Mouse (Mus musculus): ENCODE data around the gene Dixdc1.

The Dixdc1 gene

DNA sequence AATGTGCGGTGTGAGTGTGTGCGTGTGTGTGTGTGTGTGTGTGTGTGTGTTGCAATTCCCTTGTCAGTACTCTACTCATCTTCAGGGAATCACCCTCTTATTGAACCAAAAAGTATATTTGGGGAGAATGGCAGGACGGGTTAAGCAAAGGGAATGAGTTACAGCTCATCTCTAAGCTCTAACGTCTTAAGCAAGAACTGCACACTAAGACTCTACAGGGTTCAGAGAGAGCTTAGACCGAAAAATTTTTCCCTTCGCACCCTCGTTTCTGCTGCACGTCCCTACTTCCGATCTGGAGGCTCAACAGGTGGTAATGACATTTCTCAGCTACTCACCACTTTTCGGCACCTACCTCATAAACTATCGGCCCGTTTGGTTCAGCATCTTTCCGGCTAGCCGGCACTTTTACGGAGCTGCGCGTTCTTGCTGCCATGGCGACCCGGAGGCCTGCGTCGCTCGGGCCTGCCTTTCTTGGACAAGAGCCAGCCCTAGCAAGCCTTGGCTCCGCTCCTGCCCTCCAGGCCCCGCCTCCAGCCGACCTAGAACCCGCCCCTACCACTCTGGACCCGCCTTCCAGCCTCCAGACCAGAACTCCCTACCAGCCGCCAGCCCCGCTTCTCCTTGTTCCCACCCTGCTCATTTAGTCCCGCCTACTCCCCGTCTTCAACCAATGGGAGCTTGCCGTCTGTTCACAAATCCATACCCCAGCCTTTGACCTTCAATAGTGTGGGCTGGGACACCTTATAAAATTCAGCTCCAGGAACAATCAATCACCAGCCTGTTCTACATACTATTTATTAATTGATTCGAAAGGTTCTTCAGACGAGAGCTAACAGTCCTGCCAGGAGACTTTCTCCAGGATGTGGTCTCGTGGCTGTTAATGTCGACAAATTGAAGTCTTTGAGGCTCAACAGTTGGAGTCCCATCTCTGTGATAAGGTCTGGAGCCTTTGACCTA, at the start of gene Dixdc1:
Dixdc1 (minus strand) TSS at position 604 of the 957 bp plus-strand sequence.
- DNase-seq (ENCODE audit: low read depth, low spot score): peak; percentile 94

DNA sequence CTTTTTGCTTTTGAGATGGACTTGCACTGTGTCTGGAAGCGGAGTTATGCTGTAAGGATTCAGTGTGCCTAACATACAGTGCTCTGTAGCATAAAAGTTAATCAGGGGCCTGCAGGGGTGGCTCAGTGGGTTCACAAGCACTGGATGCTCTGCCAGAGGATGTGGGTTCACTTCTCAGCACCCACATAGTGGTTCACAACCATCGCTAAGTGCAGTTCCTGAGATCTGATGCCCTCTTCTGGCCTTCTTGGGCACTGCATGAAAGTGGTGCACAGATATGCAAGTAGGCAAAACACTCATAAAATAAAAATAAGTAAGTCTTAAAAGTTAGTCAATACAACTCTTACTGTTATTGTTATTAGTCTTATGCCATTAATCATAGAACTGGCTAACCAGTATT, 42.8 kb upstream of the Dixdc1 start:
- no peak for DNase-seq (ENCODE audit: low read depth, low spot score)

DNA sequence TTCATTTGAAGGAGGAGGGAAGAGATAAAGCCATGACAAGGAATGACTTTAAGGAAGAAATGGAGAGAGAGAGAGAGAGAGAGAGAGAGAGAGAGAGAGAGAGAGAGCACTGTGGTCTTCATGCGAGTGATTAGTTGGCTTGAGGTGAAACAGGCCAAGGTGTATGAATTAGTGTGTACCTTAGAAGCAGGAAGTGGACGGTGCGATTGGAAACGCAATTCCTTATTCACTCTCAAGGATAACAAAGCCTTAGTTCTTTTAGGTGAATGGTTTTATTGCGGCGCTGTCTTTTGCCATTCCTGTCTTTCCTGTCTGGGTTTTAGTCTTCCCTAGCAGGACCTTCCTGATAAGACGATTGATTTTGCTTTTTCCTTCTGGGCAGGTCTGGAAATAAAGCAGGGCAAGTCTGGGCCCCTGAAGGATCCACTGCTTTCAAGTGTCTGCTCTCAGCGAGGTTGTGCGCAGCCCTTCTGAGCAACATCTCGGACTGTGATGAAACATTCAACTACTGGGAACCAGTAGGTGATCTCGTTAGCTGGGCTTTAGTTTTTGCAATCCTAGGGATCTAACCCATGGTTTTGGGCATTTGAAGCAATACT, 36.9 kb upstream of the Dixdc1 start:
- DNase-seq (ENCODE audit: low read depth, low spot score): no peak

DNA sequence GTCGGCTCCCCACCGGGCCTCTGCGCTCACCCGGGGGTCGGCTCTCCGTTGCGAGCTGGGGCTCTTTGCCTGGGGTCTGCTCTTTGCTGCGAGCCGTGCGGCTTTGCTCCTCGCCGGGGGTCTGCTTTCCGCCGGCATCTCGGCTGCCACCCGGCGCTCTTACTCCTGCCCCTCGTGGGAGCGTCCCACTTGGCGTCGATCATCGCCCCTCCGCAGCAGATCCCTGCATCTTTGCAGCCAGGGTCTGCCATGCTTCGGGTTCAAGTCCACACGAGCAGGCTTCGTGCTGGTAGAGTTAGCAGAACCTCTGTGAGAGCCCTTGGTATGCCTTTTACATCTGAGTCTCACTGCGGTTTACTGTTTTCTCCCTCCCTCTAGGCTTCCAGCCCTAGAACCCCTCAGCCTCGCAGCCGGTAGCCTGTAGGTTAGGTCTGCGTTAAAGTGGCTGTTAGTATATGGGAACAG, 36.4 kb upstream of the Dixdc1 start:
- DNase-seq (ENCODE audit: low read depth, low spot score): no peak

DNA sequence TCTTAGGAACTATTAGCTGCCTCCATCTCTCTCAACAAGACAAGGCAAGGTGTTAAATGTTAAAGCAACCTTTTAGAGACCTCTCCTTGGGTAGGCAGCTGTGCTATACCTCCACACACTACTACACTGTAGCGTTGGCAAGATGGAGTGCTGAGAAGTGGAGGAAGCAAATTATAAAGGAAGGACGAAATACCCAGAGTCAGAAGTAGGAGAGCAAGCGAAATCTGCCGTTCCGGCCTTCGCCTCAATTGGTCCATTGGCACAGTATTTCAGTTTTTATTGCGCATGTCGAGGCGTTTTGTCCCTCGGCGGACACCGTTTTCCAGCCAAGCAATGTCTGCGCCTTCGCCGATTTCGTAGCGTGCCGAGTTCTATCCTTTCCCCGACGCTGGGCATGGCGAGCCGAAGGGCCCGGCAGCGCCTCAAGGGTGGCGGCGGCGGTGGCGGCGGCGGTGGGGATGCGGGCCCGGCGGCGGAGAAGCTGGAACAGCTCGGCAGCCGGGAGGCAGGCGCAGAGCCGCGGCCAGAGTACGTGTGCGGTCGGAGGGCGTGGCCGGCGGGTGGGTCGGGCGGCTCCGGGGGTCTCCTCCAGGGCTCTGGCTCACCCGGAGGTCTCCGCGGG, 35.8 kb upstream of the Dixdc1 start, which contains the start of the genes Alg9 and 1110032A03Rik:
Alg9 (plus strand) TSS at position 29 of the 622 bp plus-strand sequence.
1110032A03Rik (minus strand) TSS at position 530 of the 622 bp plus-strand sequence.
- peak; percentile 75 for DNase-seq (ENCODE audit: low read depth, low spot score)

DNA sequence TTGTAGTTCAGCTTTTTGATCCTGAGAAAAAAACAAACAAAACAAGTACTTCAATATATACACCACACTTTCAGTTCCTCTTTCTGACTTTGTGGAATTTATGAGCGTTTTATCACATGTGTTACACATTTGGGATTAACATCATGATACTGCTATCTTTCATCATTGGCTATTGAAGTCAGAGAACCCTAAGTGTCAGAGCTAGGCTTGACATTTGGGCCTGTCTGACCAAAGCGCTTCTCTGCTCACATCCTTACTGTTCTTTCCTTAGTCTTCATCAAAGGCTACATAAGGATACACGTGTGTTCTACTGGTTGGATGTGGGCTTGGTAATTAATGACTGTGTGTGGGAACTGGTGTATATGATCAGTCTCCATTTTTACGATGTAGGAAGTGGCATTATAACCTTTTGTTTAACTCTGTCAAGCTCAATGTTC, 34.7 kb upstream of the Dixdc1 start:
- DNase-seq (ENCODE audit: low read depth, low spot score): no peak

DNA sequence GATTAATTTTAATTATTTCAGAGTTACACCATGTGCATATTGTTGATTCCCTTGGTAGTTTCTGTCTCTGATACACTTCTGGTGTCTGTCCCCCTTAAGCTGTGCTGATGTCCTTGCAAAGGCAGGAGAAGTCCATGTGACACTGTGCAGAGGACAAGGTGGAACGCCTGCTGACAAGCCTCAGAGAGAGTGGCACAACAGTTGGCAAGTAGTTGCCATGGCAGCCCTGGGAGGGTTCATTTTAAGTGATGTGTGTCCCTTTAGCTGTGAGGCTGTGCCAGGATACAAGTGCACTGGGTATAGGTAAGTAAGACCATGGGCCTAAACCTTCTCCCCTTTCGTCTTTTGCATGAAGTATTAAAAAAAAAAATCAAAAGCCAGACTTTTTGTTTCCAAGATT, 30.7 kb upstream of the Dixdc1 start:
- no peak for DNase-seq (ENCODE audit: low read depth, low spot score)

DNA sequence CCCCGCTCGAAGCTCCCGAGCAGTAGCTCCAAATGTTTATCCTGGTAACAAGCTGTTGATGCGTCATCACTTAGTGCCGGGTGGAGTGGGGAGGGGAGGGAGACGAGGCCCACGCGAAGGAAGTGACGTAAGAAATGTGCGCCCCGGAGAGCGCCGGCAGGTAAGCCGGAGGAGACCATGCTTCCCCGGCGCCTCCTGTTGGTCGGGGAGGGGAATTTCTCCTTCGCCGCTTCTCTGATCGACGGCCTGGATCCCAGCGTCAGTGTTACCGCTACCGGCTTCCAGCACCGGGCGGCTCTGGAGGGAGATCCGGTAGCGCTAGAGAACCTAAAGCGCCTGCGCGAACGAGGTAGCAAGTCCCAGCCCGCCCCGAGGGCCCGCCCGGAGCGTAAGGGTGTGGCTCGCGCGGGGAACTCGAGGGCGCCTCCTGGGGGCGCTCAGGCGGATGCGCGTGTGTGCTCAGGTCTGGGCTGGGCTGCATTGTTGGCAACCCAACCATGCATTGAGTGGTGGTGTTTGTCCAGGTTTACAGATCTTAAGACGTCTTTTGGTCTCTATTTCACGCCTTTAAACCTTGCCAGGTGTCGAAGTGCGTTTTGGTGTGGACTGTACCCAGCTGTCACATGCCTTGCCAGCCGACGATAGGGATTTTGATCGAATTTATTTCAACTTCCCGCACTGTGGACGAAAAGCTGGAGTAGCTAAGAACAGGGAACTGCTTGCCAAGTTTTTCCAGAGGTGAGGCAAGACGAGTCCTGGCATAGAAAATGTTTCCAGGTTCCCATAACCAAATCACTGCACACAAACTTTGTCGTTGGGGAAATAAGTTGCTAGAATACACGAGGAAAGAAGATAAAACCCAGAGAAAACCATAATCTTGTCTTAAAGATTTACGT, 29.0 kb upstream of the Dixdc1 start, which contains the start of gene Fdxacb1:
Fdxacb1 (plus strand) TSS at position 130 of the 896 bp plus-strand sequence.
- DNase-seq (ENCODE audit: low read depth, low spot score): peak; percentile 98

DNA sequence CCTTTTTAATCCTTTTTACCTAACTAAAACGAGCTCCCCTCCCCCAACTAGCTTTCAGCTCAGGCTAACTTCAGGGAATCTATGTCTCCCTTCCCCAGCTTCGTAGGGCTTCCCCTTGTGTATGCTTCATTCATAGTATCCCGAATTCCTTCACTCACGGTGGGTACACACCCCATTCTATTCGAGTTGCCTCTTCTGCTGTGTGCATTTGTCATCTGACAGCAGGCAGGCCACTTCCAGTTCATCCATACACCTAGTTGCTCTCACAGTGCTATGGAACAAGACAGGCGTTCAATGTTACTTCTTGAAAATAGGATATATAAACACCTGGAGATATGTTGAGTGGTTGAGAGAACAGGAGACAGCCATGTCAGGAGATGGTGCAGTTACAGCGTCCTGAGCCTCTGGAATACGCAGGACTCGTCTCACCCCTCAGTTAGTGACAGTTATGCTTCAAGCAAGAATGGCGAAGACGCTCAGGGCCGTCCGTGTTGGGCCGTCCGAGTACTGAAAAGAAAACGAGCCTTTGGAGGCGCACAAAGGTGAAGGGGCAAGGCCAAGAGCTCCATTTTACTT, 28.3 kb upstream of the Dixdc1 start:
- no peak for DNase-seq (ENCODE audit: low read depth, low spot score)

DNA sequence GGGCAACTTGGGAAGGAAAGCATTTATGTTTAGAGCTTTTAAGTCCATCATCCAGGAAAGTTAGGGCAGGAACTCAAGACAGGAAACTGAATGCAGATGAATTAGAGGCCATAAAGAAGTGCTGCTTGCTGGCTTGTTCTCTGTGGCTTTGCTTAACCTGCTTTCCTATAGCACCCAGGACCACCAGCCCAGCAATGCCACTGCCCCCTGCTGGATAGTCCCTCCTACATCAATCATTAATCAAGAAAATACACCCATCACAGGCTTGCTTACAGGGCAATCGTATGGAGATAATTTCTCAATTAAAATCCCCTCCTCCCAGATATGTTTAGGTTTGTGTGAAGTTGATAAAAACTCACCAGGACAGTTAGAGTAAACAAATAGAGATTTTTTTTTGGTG, 24.0 kb upstream of the Dixdc1 start:
- no peak for DNase-seq (ENCODE audit: low read depth, low spot score)

DNA sequence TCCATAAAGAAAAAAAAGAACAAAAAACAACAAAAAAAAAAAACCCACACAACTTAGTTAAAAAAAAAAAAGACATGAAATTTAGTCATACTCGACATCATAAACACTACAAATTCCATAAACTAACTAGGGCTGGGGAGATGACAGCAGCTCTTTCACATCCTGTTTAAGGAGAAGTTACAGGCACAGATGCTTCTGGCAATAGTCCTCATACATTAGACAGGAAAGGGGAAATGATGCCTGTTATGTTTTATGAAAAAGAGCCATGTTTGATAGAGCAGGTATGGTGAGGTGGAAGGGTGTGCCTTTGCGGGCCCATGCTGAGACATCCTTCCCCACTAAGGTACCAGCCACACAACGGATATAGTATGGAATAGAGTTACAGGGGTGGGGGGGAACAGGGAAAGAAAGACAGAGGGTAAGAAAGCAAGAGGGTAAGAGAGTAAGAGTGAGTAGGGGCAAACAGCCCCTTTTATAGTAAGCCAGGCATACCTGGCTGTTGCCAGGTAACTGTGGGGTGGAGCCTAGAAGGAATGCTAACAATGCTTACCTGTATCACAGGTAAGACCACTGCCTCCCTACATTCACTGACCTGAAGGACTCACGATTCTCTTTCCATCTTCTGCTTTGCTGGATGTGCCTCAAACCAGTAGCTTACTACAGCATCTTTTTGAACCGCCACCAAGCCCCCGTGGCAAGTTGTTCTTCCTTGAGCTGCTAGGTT, 22.4 kb upstream of the Dixdc1 start:
- no peak for DNase-seq (ENCODE audit: low read depth, low spot score)

DNA sequence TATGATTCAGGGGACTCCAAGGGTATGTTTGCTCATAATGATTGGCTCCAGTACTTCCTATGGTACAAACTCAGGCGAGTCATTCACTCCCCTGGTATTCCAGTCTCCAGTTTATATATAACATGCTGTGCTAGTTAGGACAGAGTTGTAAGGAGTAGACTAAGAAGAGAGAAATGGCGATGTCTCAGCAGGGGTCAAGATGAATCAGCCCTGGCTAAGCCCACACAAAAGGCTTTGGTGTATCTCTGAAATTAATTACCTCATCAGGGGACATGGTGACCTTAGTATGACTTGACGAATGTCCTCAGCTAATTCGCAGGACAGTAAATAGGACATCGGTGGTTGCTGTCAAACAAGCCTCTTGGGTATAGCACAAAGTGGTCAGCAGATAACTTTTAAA, 17.4 kb upstream of the Dixdc1 start:
- DNase-seq (ENCODE audit: low read depth, low spot score): no peak

DNA sequence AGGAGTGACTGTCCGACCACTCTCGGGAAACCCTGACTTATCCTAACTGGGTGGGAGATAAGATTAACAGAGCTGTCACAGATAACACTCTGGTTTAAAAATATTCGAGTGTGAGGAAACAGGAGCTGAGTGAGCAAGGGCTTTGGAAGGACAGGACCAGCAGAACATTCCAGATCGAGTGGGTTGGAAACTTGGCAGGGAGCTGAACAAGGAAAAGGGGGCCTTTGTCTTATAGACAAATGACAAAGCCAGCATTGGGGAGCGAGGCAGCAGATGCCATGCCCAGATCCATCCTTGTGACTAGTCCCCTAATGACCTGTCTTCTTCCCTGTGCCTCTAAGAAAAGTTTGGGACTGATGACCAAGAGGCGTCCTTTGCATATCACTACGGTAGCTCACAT, 14.6 kb upstream of the Dixdc1 start:
- no peak for DNase-seq (ENCODE audit: low read depth, low spot score)

DNA sequence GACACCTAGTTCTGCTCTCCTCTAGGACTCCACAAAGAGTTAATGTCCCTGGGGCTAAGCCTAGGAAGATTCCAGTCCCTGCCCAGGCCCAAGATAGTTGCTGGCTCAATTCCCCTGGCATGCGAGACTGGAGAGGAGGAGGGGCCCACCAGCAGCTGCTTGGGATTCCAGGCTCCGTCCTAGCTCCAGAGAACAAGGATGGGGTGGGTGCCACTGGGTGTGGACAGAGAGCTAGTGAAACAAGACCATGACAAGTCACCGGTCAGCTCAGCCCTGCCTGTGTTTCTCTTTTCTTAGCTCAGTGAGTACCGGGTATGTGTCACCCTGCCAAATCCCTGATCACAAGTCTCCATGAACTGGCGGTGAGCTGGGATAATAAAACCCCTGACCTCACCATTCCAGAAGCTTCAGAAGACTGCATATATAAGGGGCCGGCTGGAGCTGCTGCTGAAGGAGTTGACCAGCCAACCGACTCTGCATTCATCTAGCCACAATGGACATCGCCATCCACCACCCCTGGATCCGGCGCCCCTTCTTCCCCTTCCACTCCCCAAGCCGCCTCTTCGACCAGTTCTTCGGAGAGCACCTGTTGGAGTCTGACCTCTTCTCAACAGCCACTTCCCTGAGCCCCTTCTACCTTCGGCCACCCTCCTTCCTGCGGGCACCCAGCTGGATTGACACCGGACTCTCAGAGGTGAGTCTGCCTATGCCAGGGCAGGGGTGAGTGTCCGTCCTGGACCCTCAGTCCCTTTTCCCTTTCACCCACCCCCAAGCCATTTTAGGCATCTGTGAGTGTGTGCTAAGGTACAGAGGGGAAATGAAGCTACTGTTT, 13.7 kb upstream of the Dixdc1 start:
- DNase-seq (ENCODE audit: low read depth, low spot score): peak; percentile 95

DNA sequence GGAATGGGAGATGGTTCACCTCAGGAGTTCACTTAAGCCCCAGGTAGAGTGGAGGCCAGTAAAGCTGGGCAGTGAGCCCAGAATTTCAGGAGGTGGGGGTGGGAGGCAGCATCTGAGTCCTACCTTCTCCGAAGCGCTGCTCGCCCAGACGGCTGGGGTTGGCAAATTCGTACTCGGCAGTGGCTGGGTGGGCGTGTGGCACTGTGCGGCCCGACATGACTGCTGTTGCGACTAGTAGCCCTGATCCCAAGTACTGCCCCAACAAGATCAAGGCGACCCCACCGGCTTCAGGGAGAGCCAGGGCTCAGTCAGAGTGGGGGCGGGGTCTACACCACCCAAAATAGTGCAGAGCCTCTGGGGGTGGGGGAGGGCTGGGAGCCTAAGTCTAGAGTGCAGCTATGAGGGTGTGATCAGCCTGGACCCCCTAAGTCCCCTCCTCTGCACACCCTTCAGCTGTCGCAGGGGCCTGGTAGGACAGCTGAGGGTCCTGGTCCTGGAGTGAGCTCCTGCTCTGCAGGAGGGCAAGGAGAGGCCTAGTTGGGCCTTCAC, 12.8 kb upstream of the Dixdc1 start, which contains the start of gene Hspb2:
Hspb2 (minus strand) TSS at position 301 of the 549 bp plus-strand sequence.
- peak; percentile 70 for DNase-seq (ENCODE audit: low read depth, low spot score)

DNA sequence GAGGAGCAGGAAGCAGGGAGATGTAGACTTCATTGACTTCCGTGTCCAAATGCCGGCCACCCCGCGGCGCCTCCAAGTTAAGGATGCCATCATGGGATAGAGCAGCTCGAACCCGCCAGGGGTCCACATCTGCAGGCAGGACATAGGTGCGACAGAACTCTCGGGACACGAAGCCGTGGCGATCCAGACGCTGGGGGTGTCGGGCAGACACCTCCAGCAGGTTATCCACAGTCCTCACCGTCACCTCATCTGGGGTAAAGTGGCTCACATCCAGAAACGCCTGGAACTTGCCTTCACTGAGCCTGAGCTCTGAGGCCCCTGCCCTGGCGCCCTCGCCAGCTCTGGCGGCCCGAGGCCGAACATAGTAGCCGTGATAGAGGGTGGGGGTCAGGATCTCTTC, 12.0 kb upstream of the Dixdc1 start, which contains the start of gene Cryab:
Cryab (plus strand) TSS at position 3 of the 400 bp plus-strand sequence.
- DNase-seq (ENCODE audit: low read depth, low spot score): no peak

DNA sequence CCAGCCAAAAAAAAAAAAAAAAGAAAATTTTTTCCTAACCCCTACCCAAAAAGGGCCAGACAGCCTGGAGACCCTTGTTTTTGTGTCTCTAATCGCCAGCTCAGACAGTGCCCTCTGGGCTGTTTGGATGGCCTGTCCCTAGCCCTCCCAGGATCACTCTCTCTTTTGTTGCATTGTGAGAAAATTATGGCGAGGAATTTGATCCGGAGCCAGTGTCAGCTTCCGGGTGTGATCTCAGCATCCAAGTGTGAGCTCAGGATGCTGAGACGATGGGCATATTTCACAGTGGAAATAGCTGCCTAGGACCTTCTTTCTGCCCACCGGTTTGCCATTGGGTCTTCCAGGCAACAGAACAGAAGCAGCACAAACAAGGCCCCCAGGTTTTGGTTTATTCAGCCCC, 11.4 kb upstream of the Dixdc1 start:
- DNase-seq (ENCODE audit: low read depth, low spot score): no peak

DNA sequence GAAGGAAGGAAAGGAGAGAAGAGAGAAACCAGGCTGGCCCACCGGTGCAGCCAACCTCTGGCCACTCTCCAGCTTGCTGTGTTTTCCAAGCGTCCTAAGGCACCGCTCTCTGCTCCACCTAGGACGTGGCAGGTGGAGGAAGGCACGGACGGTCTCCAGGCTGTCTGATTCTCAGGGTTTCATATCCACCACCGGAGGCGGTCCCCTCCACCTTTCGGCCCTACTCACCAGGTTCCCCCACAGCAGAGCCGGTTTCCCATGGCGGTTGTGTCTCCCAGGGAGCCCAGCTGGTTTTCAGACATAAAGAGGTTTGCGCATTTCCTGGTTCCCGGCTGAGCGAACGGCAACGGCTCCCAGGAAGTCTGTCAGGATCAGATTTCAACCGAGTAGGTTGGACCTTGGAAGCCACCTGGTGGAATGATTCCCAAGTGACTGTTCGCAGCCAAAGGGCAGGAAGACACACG, 6.9 kb upstream of the Dixdc1 start, which contains the start of gene 2310030G06Rik:
2310030G06Rik (minus strand) TSS at position 323 of the 464 bp plus-strand sequence.
- no peak for DNase-seq (ENCODE audit: low read depth, low spot score)

Measured in skeletal muscle tissue, adult 2 months (tissue).